Mouse (Mus musculus) liver, postnatal 0 days (tissue): ENCODE measurements around the gene Pmepa1.

ENCODE experiments used
- CTCF ChIP-seq: sonication (generic); IDR thresholded peaks from 2 replicates; pipeline ENCODE4 v1.5.1; 2016; ENCODE audit warnings: antibody characterized with exemption, low read depth
- EP300 ChIP-seq: IDR thresholded peaks from 2 replicates; pipeline ENCODE4 v1.6.1; 2016; ENCODE audit warnings: antibody characterized with exemption, low read depth, mild to moderate bottlenecking

DNA sequence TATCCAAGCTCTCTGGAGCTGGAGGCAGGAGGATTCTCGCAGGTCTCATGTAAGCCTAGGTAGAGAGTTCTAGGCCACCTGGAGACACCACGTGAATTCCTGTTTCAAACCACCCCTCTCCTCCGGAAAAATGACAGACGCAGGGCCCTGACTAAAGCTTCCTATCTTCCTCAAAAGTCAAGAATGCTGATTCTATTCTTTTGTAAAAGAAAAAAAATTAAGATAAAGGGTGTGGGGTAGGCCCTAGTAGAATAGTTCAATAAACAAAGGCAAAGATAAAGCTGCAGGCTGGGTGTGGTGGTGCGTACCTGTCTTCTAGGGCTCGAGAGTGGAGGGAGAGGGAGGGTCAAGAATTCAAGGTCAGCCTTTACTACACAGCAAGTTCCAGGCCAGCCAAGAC is 8.4 kb upstream of the Pmepa1 start:
- TF ChIP-seq CTCF: no peak
- TF ChIP-seq EP300: no peak
